Mouse (Mus musculus) kidney, adult 2 months (tissue): ENCODE data around the gene Zbtb7a. TPM values are rescaled to one million over a fixed set of nuclear protein-coding genes. Genes with fewer than 3 reads are reported as not detected.

Experiments
- DNase-seq: peaks from one replicate; pipeline ENCODE4 v3.0.0; 2021
- H3K27ac ChIP-seq: fragments of 200-500 bp; 2 replicates; pipeline ENCODE4 v1.5.1; 2012; ENCODE audit warnings: low read depth, low read length, control low read depth, inconsistent platforms; ENCODE audit not compliant: insufficient read depth
- H3K27me3 ChIP-seq: fragments of 200-500 bp; replicated peaks from 2 replicates; pipeline ENCODE4 v1.6.1; 2012; ENCODE audit warnings: mild to moderate bottlenecking, moderate library complexity, low read length, inconsistent platforms; ENCODE audit not compliant: control insufficient read depth, insufficient read depth
- H3K36me3 ChIP-seq: fragments of 200-500 bp; 2 replicates; pipeline ENCODE4 v1.6.1; 2012; ENCODE audit warnings: mild to moderate bottlenecking, moderate library complexity, low read length, inconsistent platforms; ENCODE audit not compliant: control insufficient read depth, insufficient read depth
- H3K4me1 ChIP-seq: fragments of 200-500 bp; 2 replicates; pipeline ENCODE4 v1.6.1; 2011; ENCODE audit warnings: low read length; ENCODE audit not compliant: control insufficient read depth, insufficient read depth
- H3K4me3 ChIP-seq: fragments of 200-500 bp; 2 replicates; pipeline ENCODE4 v1.5.1; 2011; ENCODE audit warnings: mild to moderate bottlenecking, low read depth, low read length, control low read depth; ENCODE audit not compliant: insufficient read depth
- CTCF ChIP-seq: fragments of 200-500 bp; conservative IDR thresholded peaks from 2 replicates; pipeline ENCODE4 v1.5.1; 2011; ENCODE audit warnings: low read depth, mild to moderate bottlenecking, control low read depth, low read length, moderate library complexity, mixed read lengths; ENCODE audit not compliant: insufficient read depth, insufficient read length
- POLR2A ChIP-seq: fragments of 200-500 bp; IDR thresholded peaks from one replicate; pipeline ENCODE4 v1.6.1; 2011; ENCODE audit warnings: low read depth, low read length, control low read depth
- WGBS: fragments of 180-500 bp; shearing (Covaris S2); methylation state at CpG from one replicate; pipeline ENCODE4 v1.1.7; 2018; 5-methylcytosine and 5-hydroxymethylcytosine counted together
- polyA plus RNA-seq: library from polyadenylated mRNA; depleted of rRNA; stranded (reverse); fragments of >200 nt; gene quantifications from 2 replicates; pipeline ENCODE4 v1.2.3, GENCODE M21; 2012

Gene Zbtb7a
- polyA plus RNA-seq, 1 experiment = 37.1 TPM

GRCm38 (mm10) chr10:81134181-81134587 lies 836 bp upstream of the Zbtb7a start:
- H3K4me3 ChIP-seq = peak overlapping the region; percentile 13; the same call in 1 of the 2 replicates
- 8% methylated on average over 16 of the region's 16 CpGs for WGBS
- no peaks in the 10 kb centered on the region for H3K27me3 ChIP-seq
- no peak for TF ChIP-seq CTCF
- TF ChIP-seq POLR2A = no peak
- no peaks in the 10 kb centered on the region for H3K36me3 ChIP-seq
- peak overlapping the region; percentile 73 for H3K27ac ChIP-seq
- peaks cover 23% of the 10 kb centered on the region for H3K4me1 ChIP-seq
- peak; percentile 92 for DNase-seq

GRCm38 (mm10) chr10:81135831-81136705 lies 1.0 kb downstream of the Zbtb7a start:
- H3K4me1 ChIP-seq = peaks cover 32% of the 10 kb centered on the region

GRCm38 (mm10) chr10:81136706-81137231 lies 1.7 kb downstream of the Zbtb7a start:
- TF ChIP-seq CTCF (no peak), POLR2A (no peak)
- peaks cover 32% of the 10 kb centered on the region for H3K4me1 ChIP-seq

More at GRCm38 (mm10) chr10:81135831-81136705, 1.0 kb downstream of the Zbtb7a start:
- Histone ChIP-seq H3K27me3 (no peaks in the 10 kb centered on the region), H3K4me3 (peak overlapping the region; percentile 65), H3K36me3 (no peaks in the 10 kb centered on the region), H3K27ac (peak overlapping the region; percentile 94)
- peak; percentile 83 for DNase-seq
- WGBS = 1% methylated on average over 81 of the region's 86 CpGs
- TF ChIP-seq CTCF (no peak), POLR2A (no peak)

GRCm38 (mm10) chr10:81137252-81138130 lies 2.5 kb downstream of the Zbtb7a start:
- peak overlapping the region; percentile 93 for H3K27ac ChIP-seq

More at GRCm38 (mm10) chr10:81136706-81137231, 1.7 kb downstream of the Zbtb7a start:
- Histone ChIP-seq H3K4me3 (peak overlapping the region; percentile 65), H3K27ac (peak overlapping the region; percentile 94), H3K27me3 (no peaks in the 10 kb centered on the region), H3K36me3 (no peaks in the 10 kb centered on the region)
- DNase-seq = peak; percentile 93
- under 1% methylated on average over 49 of the region's 50 CpGs for WGBS

GRCm38 (mm10) chr10:81138131-81138782 lies 3.2 kb downstream of the Zbtb7a start:
- Histone ChIP-seq H3K27me3 (no peaks in the 10 kb centered on the region), H3K4me3 (peak overlapping the region; percentile 98), H3K27ac (peak overlapping the region; percentile 93), H3K36me3 (no peaks in the 10 kb centered on the region), H3K4me1 (peaks cover 32% of the 10 kb centered on the region)
- WGBS = 1% methylated on average over 24 of the region's 24 CpGs
- TF ChIP-seq POLR2A (no peak), CTCF (no peak)
- DNase-seq = no peak

More at GRCm38 (mm10) chr10:81137252-81138130, 2.5 kb downstream of the Zbtb7a start:
- H3K36me3 ChIP-seq = no peaks in the 10 kb centered on the region
- peak; percentile 99 for DNase-seq
- peak overlapping the region; percentile 98 for H3K4me3 ChIP-seq
- WGBS = under 1% methylated on average over 88 of the region's 89 CpGs
- H3K4me1 ChIP-seq = peaks cover 32% of the 10 kb centered on the region
- no peak for TF ChIP-seq POLR2A
- no peak for TF ChIP-seq CTCF
- no peaks in the 10 kb centered on the region for H3K27me3 ChIP-seq

- no peak for TF ChIP-seq POLR2A
- TF ChIP-seq CTCF = no peak
- 31% methylated on average over 11 of the region's 11 CpGs for WGBS
- no peak overlapping the region for H3K27ac ChIP-seq
- peaks cover 30% of the 10 kb centered on the region for H3K4me1 ChIP-seq
- H3K4me3 ChIP-seq = peak overlapping the region; percentile 98
- H3K27me3 ChIP-seq = no peaks in the 10 kb centered on the region
- DNase-seq = no peak
- H3K36me3 ChIP-seq = no peaks in the 10 kb centered on the region
Observed at GRCm38 (mm10) chr10:81138821-81139528, 4.0 kb downstream of the Zbtb7a start.
